Mouse (Mus musculus) brain, embryonic 14.5 days (tissue): Measurements from ENCODE around the gene Glis3. TPM values are rescaled to one million over a fixed set of nuclear protein-coding genes. Genes with fewer than 3 reads are reported as not detected.
A peak's percentile ranks its signal among the peaks of the same experiment; 100 is the strongest.

Experiments used
- DNase-seq: peaks from one replicate; pipeline ENCODE4 v3.0.0-alpha.2; 2011; ENCODE audit warnings: low read depth
- CTCF ChIP-seq: fragments of 200-500 bp; IDR thresholded peaks from 2 replicates; pipeline ENCODE4 v1.5.1; 2012; ENCODE audit warnings: inconsistent platforms, mild to moderate bottlenecking, moderate library complexity, borderline replicate concordance; ENCODE audit not compliant: insufficient read depth, insufficient read length; ENCODE audit errors: extremely low read depth
- POLR2A ChIP-seq: fragments of 200-500 bp; IDR thresholded peaks from 2 replicates; pipeline ENCODE4 v1.6.1; 2012; ENCODE audit warnings: mild to moderate bottlenecking, inconsistent platforms, borderline replicate concordance; ENCODE audit not compliant: poor library complexity, insufficient read depth, insufficient read length, severe bottlenecking; ENCODE audit errors: extremely low read depth
- polyA plus RNA-seq: library from polyadenylated mRNA; depleted of rRNA; stranded (reverse); fragments of >200 nt; gene quantifications from 2 replicates; pipeline ENCODE4 v1.2.3, GENCODE M21; 2012

The Glis3 gene
- polyA plus RNA-seq, 1 experiment = 3.1 TPM

- DNase-seq = no peak
These were observed 186.1 kb downstream of the Glis3 start for GRCm38 (mm10) chr19:28493605-28494260.

DNA sequence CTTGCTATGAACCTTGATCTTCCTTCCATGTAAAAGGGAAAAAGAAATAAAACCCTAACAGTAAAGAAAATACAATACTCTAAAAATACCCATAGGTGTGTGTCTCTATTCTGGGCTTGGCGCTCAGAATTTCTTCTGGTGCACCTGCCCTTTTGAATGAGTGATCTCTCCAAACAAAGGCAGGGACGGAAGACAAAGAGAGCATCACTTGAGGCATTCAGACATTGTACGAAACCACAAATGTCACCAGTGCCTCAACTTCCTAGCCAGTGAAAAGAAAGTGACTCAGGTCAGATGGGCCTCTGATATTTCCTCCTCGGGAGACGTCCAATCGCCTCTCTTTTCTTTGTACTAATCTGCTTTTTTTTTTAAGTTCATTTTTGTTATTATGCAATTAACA, 201.8 kb downstream of the Glis3 start:
- TF ChIP-seq CTCF (no peak), POLR2A (no peak)
- DNase-seq = no peak

More at GRCm38 (mm10) chr19:28493605-28494260, 186.1 kb downstream of the Glis3 start:
- no peak for TF ChIP-seq POLR2A
- no peak for TF ChIP-seq CTCF

DNA sequence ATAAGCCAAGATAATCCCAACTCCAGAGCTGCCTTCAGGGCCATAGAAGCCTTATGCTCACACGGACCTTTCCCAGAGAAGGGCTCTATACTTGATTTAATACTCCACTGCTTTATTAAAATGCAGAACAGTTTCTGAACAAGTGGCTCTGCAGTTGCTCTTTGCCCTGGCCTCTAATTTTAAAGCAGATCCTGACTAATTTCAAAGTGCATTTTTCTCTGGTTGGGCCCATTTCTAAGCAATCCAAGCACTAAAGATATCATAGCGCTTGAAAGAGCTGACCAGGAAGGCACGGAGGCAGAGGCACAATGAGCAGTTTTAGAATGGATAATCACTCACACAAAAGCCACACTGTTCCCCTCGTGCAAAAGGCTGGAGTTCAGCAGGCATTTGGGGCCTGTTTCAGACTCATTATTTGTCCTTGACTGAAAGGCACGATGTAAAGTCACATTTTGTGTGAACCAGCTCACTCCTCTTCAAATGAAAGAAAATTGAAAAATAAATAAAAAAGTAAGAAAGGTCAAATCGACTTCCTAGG, 202.5 kb downstream of the Glis3 start:
- TF ChIP-seq POLR2A (no peak), CTCF (no peak)
- peak; percentile 63 for DNase-seq

DNA sequence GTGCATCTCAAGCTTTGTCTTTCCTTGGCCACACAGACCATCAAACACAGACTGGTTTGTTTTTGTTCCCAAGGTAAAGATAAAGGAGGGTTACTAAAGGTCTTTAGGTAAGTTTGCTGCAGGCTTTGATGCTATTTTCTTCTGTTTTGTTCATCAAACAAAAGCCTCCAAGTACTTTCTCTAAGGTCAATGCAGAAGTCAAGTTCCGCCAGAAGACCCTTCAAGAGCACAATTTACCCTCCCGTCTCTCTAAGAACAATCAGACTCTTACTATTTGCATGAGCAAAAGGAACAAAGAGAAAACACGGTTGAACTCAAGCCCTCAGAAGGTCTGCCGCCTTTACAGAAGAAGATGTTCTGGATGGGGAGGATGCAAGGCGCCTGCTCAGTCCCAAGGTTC, 206.3 kb downstream of the Glis3 start:
- DNase-seq = no peak
- TF ChIP-seq CTCF = no peak
- TF ChIP-seq POLR2A = no peak

- no peak for DNase-seq
- no peak for TF ChIP-seq POLR2A
- no peak for TF ChIP-seq CTCF
These were observed 208.7 kb downstream of the Glis3 start for GRCm38 (mm10) chr19:28471144-28471543.

- TF ChIP-seq POLR2A = no peak
- TF ChIP-seq CTCF = no peak
- DNase-seq = no peak
These were observed 214.1 kb downstream of the Glis3 start for GRCm38 (mm10) chr19:28465779-28466178.

DNA sequence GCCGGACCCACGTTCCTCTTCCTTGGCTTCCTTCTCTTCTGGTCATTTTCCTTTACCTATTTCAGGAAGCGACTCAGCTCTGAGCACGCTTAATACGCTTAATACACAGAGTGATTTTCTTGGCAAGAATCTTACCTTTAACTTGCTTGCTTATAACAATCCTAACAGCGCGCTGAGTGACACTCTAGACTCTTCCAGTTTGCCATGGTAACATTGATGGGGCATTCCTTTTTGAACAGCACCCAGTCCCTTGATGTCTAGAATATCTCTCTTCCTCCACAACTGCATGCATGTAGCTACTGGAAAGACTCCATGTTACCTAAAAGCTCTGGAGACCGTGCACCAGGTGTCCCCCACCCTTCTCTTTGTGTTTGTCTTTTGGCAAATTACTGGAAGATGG, 225.5 kb downstream of the Glis3 start:
- no peak for TF ChIP-seq CTCF
- no peak for TF ChIP-seq POLR2A
- peak; percentile 65 for DNase-seq

GRCm38 (mm10) chr19:28452951-28453520, 226.8 kb downstream of the Glis3 start:
- TF ChIP-seq POLR2A (no peak), CTCF (no peak)
- DNase-seq = peak; percentile 93

DNA sequence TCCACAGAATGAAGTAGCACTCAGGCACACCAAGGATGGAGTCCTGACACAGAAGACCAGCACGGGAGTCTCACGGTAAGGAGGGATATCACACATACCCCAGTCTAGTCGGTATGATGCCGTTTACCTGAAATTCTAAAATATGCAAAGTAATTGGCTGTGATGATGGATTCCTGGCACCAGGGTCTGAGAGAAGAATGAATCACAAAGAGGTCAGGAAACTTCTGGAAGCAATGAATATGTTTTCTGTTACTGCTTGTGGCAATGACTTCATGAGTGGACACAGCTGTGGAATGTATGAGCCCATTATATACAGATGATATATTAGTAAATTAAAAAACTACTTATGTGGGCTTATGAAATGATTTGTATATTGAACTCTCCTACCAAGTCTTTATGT, 231.1 kb downstream of the Glis3 start:
- TF ChIP-seq CTCF (no peak), POLR2A (no peak)
- DNase-seq = no peak

- TF ChIP-seq CTCF (no peak), POLR2A (no peak)
- DNase-seq = no peak
These were observed 237.7 kb downstream of the Glis3 start for GRCm38 (mm10) chr19:28442161-28442560.

- TF ChIP-seq POLR2A (no peak), CTCF (no peak)
- DNase-seq = peak; percentile 92
These were observed 243.3 kb downstream of the Glis3 start for GRCm38 (mm10) chr19:28436457-28437148.
